Mouse (Mus musculus) left cerebral cortex, adult 9 months (tissue): ENCODE results near the gene Slc35d2.
"Not testable (repeated sequence)": the region's sequence is repeated elsewhere in the genome, so short reads cannot be mapped to it uniquely, and the experiment has no call there.

ENCODE experiments used
- DNase-seq, 2 experiments: peaks; one replicate each; pipeline ENCODE4 v3.0.0; 2022; ENCODE audit warnings: low spot score in 2 of 2

Slc35d2 gene

DNA sequence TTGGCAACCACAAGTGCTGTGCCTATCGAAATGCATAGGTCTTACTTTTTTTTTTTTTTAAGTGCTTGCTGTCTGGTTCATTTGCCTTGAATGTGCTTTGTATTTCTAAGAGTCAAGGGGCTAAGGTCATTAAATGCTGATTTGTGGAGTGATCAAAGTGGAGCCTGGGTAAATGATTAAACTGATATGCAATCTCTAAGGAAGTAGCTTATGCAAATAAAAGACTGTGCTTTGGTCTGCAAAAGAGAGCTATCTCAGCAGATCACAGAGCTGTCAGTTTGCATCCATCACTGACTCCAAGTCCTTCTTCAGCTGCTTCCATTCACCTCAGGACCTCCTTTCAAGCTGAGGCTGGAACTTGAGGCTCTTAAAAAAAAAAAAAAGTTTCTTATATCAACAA is 75.2 kb downstream of the Slc35d2 start:
- no peak for DNase-seq

DNA sequence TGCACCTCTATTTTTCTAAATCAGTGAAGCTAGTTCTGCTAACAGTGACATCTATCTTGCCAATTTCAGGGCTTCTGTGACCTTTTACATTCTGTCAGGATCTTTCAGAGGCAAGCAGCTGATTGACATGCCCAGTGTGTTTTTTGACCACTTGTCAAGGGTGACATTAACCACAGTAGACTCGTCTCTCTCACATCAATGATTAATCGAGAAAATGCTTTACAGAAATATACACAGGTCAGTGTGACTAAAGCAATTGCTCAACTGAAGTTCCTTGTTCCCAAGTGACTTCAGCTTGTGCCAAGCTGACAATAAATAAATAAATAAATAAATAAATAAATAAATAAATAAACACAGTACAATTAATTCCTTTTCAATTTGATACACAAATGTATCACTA is 76.9 kb downstream of the Slc35d2 start:
- DNase-seq: not testable (repeated sequence)

- DNase-seq: no peak
Observed at GRCm38 (mm10) chr13:64050895-64051294, 78.3 kb downstream of the Slc35d2 start.

GRCm38 (mm10) chr13:64049535-64049934 is 79.6 kb downstream of the Slc35d2 start:
- DNase-seq: no peak

DNA sequence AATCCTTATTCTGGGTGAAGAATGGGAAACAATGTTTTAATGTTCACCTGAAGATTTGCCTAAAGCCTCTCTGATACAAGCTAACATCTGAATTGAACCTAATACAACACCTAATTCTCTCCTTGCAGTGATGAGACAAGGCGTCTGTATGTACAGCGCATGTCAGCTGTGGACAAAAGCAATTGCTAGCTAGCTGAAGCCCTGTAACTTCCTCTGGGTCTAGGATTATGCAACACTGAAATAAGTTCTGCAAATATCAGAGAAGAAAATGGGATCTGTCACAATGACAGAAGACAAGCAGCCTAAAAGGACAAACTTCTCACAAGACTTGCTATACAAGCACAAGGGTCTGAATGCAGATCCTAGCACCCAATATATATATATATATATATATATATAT is 80.7 kb downstream of the Slc35d2 start:
- no peak for DNase-seq
